Mouse (Mus musculus) CD4-positive naive resting alpha-beta T cell, adult 57 days (primary cell): ENCODE results near the gene Anapc4. TPM values are rescaled to one million over a fixed set of nuclear protein-coding genes. Genes with fewer than 3 reads are reported as not detected.

Experiments
- total RNA-seq: library from RNA; stranded (reverse); gene quantifications from one replicate; pipeline ENCODE4 v1.2.4, GENCODE M21; 2023

Anapc4 gene
- total RNA-seq, result 64.8 TPM

GRCm38 (mm10) chr5:52833761-52834274, at the start of gene Anapc4:
Anapc4 (plus strand) TSS chr5:52834012.

Other genes starting within 250 kb of the Anapc4 start
- gene Sepsecs, start 164.3 kb upstream of the Anapc4 start, total RNA-seq, result 12.5 TPM
- 11.2 TPM for gene Pi4k2b, start 92.4 kb upstream of the Anapc4 start, total RNA-seq
- gene Zcchc4, start 58.6 kb upstream of the Anapc4 start, total RNA-seq, result 14.8 TPM
- 0.98 TPM for gene Slc34a2, start 204.1 kb downstream of the Anapc4 start, total RNA-seq